Mouse (Mus musculus) CD4-positive naive resting alpha-beta T cell, adult 57 days (primary cell): ENCODE measurements around the gene Slc30a9. TPM values are rescaled to one million over a fixed set of nuclear protein-coding genes. Genes with fewer than 3 reads are reported as not detected.

ENCODE experiments used
- total RNA-seq: library from RNA; stranded (reverse); gene quantifications from one replicate; pipeline ENCODE4 v1.2.4, GENCODE M21; 2023

Gene Slc30a9
- total RNA-seq: 67.8 TPM

GRCm38 (mm10) chr5:67306698-67307521 is at the start of gene Slc30a9:
Gene Slc30a9, plus strand, starts transcription at chr5:67306955.

GRCm38 (mm10) chr5:67260531-67261371 is 46.0 kb upstream of the Slc30a9 start, which contains the start of gene Tmem33:
Gene Tmem33, plus strand, starts transcription at chr5:67260565.

Other genes starting within 250 kb of the Slc30a9 start
- gene Phox2b, start 207.7 kb upstream of the Slc30a9 start, total RNA-seq: not detected
- 71.4 TPM for gene Tmem33, start 46.4 kb upstream of the Slc30a9 start, total RNA-seq
- gene Bend4, start 121.4 kb downstream of the Slc30a9 start, total RNA-seq: 2.5 TPM